Mouse (Mus musculus): ENCODE data around the gene Fgf6.

DNA sequence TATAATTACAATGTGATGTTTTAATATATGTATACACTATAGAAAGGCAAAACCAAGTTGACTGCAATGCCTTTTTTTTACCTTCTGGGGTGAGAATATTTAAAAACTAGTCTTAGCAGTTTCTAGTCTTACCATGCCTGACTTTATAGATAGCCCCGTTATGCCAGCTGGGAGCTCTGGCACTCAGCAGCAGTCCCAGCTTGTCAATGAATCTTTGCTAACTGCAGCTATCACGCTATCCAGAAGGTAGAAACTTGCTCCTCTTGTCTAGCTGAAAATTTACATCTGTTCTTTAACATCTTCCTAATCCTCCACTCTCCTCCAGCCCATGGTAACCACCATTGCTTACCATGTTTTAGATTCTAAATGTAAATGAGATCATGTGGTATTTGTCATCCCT is 21.7 kb upstream of the Fgf6 start:
- no peak for TF ChIP-seq CTCF (IDR thresholded peaks at IDR 0.05; ENCODE audit: low read depth)
- no peak for TF ChIP-seq EP300 (IDR thresholded peaks at IDR 0.05; ENCODE audit: low read depth)
